Mouse (Mus musculus): ENCODE results near the gene Canx. TPM values are rescaled to one million over a fixed set of nuclear protein-coding genes. Genes with fewer than 3 reads are reported as not detected.
A peak's percentile ranks its signal among the peaks of the same experiment; 100 is the strongest.
"Not testable (repeated sequence)": the region's sequence is repeated elsewhere in the genome, so short reads cannot be mapped to it uniquely, and the experiment has no call there.

Canx gene
- polyA plus RNA-seq, 1 experiment from 2014 or later: 264 TPM

- no peak overlapping the region for H3K27ac ChIP-seq
- no peak overlapping the region for H3K4me3 ChIP-seq
- no peak overlapping the region for H3K4me2 ChIP-seq
- H3K9ac ChIP-seq: no peak overlapping the region
- WGBS (ENCODE audit: insufficient replicate concordance): 54% methylated on average over 3 of the region's 3 CpGs
- H3K4me1 ChIP-seq: peaks cover 28% of the 10 kb centered on the region
- no peaks in the 10 kb centered on the region for H3K9me3 ChIP-seq (replicated peaks)
- no peak for ATAC-seq
- H3K36me3 ChIP-seq: peaks cover 9% of the 10 kb centered on the region
- no peaks in the 10 kb centered on the region for H3K27me3 ChIP-seq (replicated peaks)
Observed at GRCm38 (mm10) chr11:50328075-50328625, 2.7 kb upstream of the Canx start.

GRCm38 (mm10) chr11:50326302-50326966 is 961 bp upstream of the Canx start:
- H3K27me3 ChIP-seq (replicated peaks): no peaks in the 10 kb centered on the region
- no peaks in the 10 kb centered on the region for H3K9me3 ChIP-seq (replicated peaks)
- H3K27ac ChIP-seq: peak overlapping the region; percentile 82
- WGBS (ENCODE audit: insufficient replicate concordance): 3% methylated on average over 7 of the region's 7 CpGs
- no peak for ATAC-seq
- H3K36me3 ChIP-seq: peaks cover 13% of the 10 kb centered on the region
- H3K4me1 ChIP-seq: peaks cover 45% of the 10 kb centered on the region
- peak overlapping the region; percentile 70 for H3K4me2 ChIP-seq
- H3K9ac ChIP-seq: peak overlapping the region; percentile 76
- H3K4me3 ChIP-seq: peak overlapping the region; percentile 88

- Histone ChIP-seq H3K4me1 (peaks cover 58% of the 10 kb centered on the region), H3K4me2 (peak overlapping the region; percentile 90), H3K9ac (peak overlapping the region; percentile 97), H3K36me3 (peaks cover 19% of the 10 kb centered on the region), H3K4me3 (peak overlapping the region; percentile 88), H3K9me3 (replicated peaks) (no peaks in the 10 kb centered on the region), H3K27ac (peak overlapping the region; percentile 91), H3K27me3 (replicated peaks) (no peaks in the 10 kb centered on the region)
- 1% methylated on average over 34 of the region's 34 CpGs for WGBS (ENCODE audit: insufficient replicate concordance)
- peak; percentile 48 for ATAC-seq
Observed at GRCm38 (mm10) chr11:50324751-50325471, 562 bp downstream of the Canx start.

- peak; percentile 62 for ATAC-seq
- peaks cover 65% of the 10 kb centered on the region for H3K4me1 ChIP-seq
- H3K9me3 ChIP-seq (replicated peaks): no peaks in the 10 kb centered on the region
- H3K4me3 ChIP-seq: peak overlapping the region; percentile 88
- H3K4me2 ChIP-seq: peak overlapping the region; percentile 90
- H3K27me3 ChIP-seq (replicated peaks): no peaks in the 10 kb centered on the region
- H3K9ac ChIP-seq: peak overlapping the region; percentile 97
- peak overlapping the region; percentile 91 for H3K27ac ChIP-seq
- 2% methylated on average over 1 of the region's 1 CpGs for WGBS (ENCODE audit: insufficient replicate concordance)
- H3K36me3 ChIP-seq: peaks cover 30% of the 10 kb centered on the region
Observed at GRCm38 (mm10) chr11:50323843-50324242, 1.6 kb downstream of the Canx start.

- peaks cover 36% of the 10 kb centered on the region for H3K36me3 ChIP-seq
- peak overlapping the region; percentile 18 for H3K9ac ChIP-seq
- no peaks in the 10 kb centered on the region for H3K27me3 ChIP-seq (replicated peaks)
- H3K27ac ChIP-seq: peak overlapping the region; percentile 39; the same call in 1 of the 2 replicates
- H3K4me1 ChIP-seq: peaks cover 63% of the 10 kb centered on the region
- no peak for ATAC-seq
- no peaks in the 10 kb centered on the region for H3K9me3 ChIP-seq (replicated peaks)
- peak overlapping the region; percentile 88; the same call in 1 of the 2 replicates for H3K4me3 ChIP-seq
- H3K4me2 ChIP-seq: peak overlapping the region; percentile 90
Observed at GRCm38 (mm10) chr11:50322345-50322744, 3.1 kb downstream of the Canx start.

DNA sequence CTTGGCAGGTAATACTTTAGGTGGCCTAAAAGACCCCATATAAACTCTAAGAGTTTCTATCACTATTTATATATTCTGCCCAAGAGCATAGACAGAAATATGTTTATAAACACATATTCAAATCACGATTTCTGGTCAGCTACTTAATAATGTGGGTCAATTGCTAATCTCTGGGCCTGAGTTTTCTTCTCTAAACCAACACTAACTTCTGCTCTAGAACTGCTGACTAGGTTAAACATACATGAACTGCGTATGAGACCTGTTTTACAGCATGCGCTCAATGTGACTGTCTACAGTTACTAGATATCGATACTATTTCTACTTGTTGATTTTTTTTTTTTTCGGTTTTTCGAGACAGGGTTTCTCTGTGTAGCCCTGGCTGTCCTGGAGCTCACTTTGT is 4.2 kb downstream of the Canx start:
- Histone ChIP-seq H3K9ac (no peak overlapping the region), H3K27ac (no peak overlapping the region), H3K9me3 (replicated peaks) (no peaks in the 10 kb centered on the region), H3K27me3 (replicated peaks) (no peaks in the 10 kb centered on the region), H3K36me3 (peaks cover 46% of the 10 kb centered on the region), H3K4me2 (peak overlapping the region; percentile 29; the same call in 1 of the 2 replicates), H3K4me1 (peaks cover 57% of the 10 kb centered on the region), H3K4me3 (no peak overlapping the region)
- WGBS (ENCODE audit: insufficient replicate concordance): 90% methylated on average over 6 of the region's 6 CpGs
- ATAC-seq: no peak

GRCm38 (mm10) chr11:50319343-50319742 is 6.1 kb downstream of the Canx start:
- H3K9ac ChIP-seq; H3K4me2 ChIP-seq; H3K9me3 ChIP-seq (replicated peaks); ATAC-seq; H3K4me3 ChIP-seq; H3K27ac ChIP-seq; H3K27me3 ChIP-seq (replicated peaks): not testable (repeated sequence)
- peaks cover 63% of the 10 kb centered on the region for H3K4me1 ChIP-seq
- peaks cover 57% of the 10 kb centered on the region for H3K36me3 ChIP-seq
- WGBS (ENCODE audit: insufficient replicate concordance): 75% methylated on average over 4 of the region's 4 CpGs

GRCm38 (mm10) chr11:50312803-50313202 is 12.7 kb downstream of the Canx start:
- no peak for ATAC-seq

DNA sequence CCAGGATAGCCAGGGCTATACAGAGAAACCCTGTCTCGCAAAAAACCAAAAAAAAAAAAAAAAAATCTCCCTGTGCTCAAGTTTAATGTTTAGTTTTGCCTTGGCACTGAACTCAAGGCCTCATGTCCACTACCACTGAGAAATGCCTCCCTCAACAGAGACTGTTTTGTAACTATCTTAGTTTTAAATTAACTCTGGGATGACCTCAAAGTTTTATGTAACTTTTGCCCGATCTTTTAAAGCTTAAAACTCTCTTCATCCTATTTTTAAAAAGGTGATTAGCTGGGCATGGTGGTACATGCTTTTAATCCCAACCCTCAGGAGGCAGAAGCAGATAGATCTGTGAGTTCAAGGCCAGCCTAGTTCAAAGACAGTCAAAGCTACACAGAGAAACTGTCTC is 22.1 kb downstream of the Canx start:
- no peaks in the 10 kb centered on the region for H3K4me1 ChIP-seq
- no peak overlapping the region for H3K4me3 ChIP-seq
- WGBS (ENCODE audit: insufficient replicate concordance): 84% methylated on average over 2 of the region's 2 CpGs
- H3K27me3 ChIP-seq (replicated peaks): no peaks in the 10 kb centered on the region
- no peak overlapping the region for H3K9ac ChIP-seq
- no peaks in the 10 kb centered on the region for H3K9me3 ChIP-seq (replicated peaks)
- H3K27ac ChIP-seq: no peak overlapping the region
- H3K36me3 ChIP-seq: peaks cover 99% of the 10 kb centered on the region
- H3K4me2 ChIP-seq: no peak overlapping the region
- ATAC-seq: no peak

More at GRCm38 (mm10) chr11:50312803-50313202, 12.7 kb downstream of the Canx start:
- Histone ChIP-seq H3K4me3 (no peak overlapping the region), H3K36me3 (peaks cover 84% of the 10 kb centered on the region), H3K27me3 (replicated peaks) (no peaks in the 10 kb centered on the region), H3K27ac (no peak overlapping the region), H3K9ac (no peak overlapping the region), H3K4me1 (peaks cover 15% of the 10 kb centered on the region; the same call in 1 of the 2 replicates), H3K4me2 (no peak overlapping the region), H3K9me3 (replicated peaks) (no peaks in the 10 kb centered on the region)
- 88% methylated on average over 2 of the region's 2 CpGs for WGBS (ENCODE audit: insufficient replicate concordance)

DNA sequence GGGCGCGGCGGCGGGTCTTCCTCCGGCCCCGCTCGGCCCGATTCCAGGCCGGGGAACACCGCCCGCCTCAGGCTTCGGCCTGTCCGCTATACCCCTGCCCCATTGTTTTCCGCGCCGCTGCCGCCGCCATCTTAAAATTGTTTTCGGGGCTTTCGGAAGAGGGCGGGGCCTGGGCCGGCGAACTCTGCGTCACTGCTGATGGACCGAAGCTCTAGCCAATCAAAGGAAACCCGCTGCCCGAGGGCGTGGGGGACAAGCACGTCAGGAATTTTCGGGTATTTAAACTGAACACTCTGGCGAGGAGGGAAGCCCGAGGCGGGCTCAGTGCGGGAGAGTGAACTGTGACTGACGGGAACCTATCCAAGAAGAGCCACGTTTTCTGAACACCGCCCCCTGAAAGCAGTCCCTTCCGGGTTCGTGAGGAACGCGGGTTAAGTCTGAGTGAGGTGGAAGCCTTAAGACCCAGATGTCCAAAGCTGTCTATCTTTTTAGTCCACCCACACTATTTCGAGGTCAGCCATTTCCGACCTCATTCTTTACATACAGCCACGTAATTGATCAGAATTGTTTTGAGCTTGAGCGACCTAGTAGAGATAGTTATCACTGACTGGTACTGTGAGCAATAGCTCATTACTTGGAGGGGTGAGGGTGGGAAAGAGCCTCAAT is 33.1 kb downstream of the Canx start, which contains the start of gene Maml1:
TSS of gene Maml1 (minus strand) at position 122 of the 666 bp plus-strand sequence.
- H3K4me3 ChIP-seq: peak within 1 kb of the TSS; percentile 89
- H3K27me3 ChIP-seq (replicated peaks): no peaks in the 10 kb centered on the region
- no peaks in the 10 kb centered on the region for H3K9me3 ChIP-seq (replicated peaks)
- H3K36me3 ChIP-seq: peaks cover 59% of the 10 kb centered on the region
- peak within 1 kb of the TSS; percentile 83 for H3K4me2 ChIP-seq
- WGBS (ENCODE audit: insufficient replicate concordance): under 1% methylated on average over 45 of the region's 45 CpGs
- H3K9ac ChIP-seq: peak within 1 kb of the TSS; percentile 99
- ATAC-seq: peak; percentile 95
- peak within 1 kb of the TSS; percentile 96 for H3K27ac ChIP-seq
- peaks cover 53% of the 10 kb centered on the region for H3K4me1 ChIP-seq

DNA sequence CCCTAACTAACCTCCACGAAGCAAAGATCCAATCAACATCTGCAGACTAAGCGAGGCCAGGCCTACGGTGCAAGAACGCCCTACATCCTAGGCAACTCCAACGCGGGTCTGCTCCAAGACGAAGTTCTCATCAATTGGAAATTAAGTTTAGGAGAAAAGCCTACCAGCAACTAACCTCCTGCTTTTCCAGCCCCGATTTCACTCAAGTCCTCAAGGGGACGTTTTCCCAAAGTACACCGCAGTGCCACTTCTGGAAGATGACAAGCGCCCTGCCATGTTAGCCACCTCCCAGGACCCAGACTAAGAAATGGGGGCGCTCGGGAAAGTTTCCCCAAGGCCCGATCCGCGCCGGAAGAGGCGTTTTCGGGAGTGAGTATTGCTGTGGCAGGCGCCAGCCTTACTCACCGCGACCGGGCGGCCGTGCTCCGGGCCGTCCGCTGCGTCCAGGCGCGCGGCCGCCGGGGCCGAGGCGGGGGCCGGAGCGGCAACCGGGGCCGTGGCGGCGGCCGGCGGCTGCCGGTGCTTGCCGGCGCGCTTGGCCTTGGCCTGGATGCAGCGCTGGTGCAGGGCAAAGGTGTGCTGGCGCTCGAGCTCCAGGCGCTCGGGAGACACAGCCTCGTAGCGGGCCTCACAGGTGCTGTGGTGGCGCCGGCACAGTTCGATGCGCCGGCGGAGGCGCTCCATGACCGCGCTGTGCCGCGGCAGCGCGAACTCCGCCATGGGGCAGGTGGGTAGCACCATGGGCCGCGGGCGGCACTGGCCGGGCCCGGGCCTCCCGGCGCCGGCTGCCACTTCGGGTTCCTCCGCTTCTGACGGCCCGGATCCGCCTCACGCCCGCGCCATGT is 33.9 kb downstream of the Canx start:
- no peaks in the 10 kb centered on the region for H3K27me3 ChIP-seq (replicated peaks)
- ATAC-seq: peak; percentile 72
- H3K27ac ChIP-seq: peak overlapping the region; percentile 96
- H3K4me1 ChIP-seq: peaks cover 53% of the 10 kb centered on the region
- peak overlapping the region; percentile 89 for H3K4me3 ChIP-seq
- H3K9me3 ChIP-seq (replicated peaks): no peaks in the 10 kb centered on the region
- WGBS (ENCODE audit: insufficient replicate concordance): 1% methylated on average over 85 of the region's 85 CpGs
- H3K9ac ChIP-seq: peak overlapping the region; percentile 99
- peak overlapping the region; percentile 78 for H3K4me2 ChIP-seq
- peaks cover 58% of the 10 kb centered on the region for H3K36me3 ChIP-seq

All from liver, embryonic 12.5 days (tissue).